Mouse (Mus musculus) intestine, embryonic 15.5 days (tissue): ENCODE measurements around the gene Junb. TPM values are rescaled to one million over a fixed set of nuclear protein-coding genes. Genes with fewer than 3 reads are reported as not detected.

ENCODE experiments used
- ATAC-seq: fragments of 200-750 bp; cut with Nextera tagmentation; 2 replicates; pipeline ENCODE4 v1.8.0; 2017; ENCODE audit warnings: moderate TSS enrichment, moderate library complexity
- H3K27ac ChIP-seq: fragments of 300-500 bp; sonication (generic); 2 replicates; pipeline ENCODE4 v1.5.1; 2015; ENCODE audit warnings: mild to moderate bottlenecking, inconsistent platforms
- H3K27me3 ChIP-seq: fragments of 300-500 bp; sonication (generic); replicated peaks from 2 replicates; pipeline ENCODE4 v1.6.1; 2015; ENCODE audit warnings: inconsistent platforms
- H3K36me3 ChIP-seq: fragments of 300-500 bp; sonication (generic); 2 replicates; pipeline ENCODE4 v1.6.1; 2015; ENCODE audit warnings: inconsistent platforms
- H3K4me1 ChIP-seq: fragments of 300-500 bp; sonication (generic); replicated peaks from 2 replicates; pipeline ENCODE4 v1.6.1; 2015; ENCODE audit warnings: inconsistent platforms
- H3K4me2 ChIP-seq: fragments of 300-500 bp; sonication (generic); replicated peaks from 2 replicates; pipeline ENCODE4 v1.6.1; 2015; ENCODE audit warnings: mild to moderate bottlenecking, inconsistent platforms
- H3K4me3 ChIP-seq: fragments of 300-500 bp; sonication (generic); replicated peaks from 2 replicates; pipeline ENCODE4 v1.5.1; 2015; ENCODE audit warnings: inconsistent platforms
- H3K9ac ChIP-seq: fragments of 300-500 bp; sonication (generic); 2 replicates; pipeline ENCODE4 v1.6.1; 2015; ENCODE audit warnings: inconsistent platforms
- H3K9me3 ChIP-seq: fragments of 300-500 bp; sonication (generic); 2 replicates; pipeline ENCODE4 v1.6.1; 2016; ENCODE audit warnings: inconsistent platforms
- WGBS: fragments of 180-500 bp; shearing (Covaris S2); methylation state at CpG from one replicate; pipeline ENCODE4 v1.1.7; 2015; 5-methylcytosine and 5-hydroxymethylcytosine counted together
- polyA plus RNA-seq: library from polyadenylated mRNA; unstranded; fragments of >200 nt; fragmentation: Nextera tagmentation; extraction: Ambion mirVana; gene quantifications from 2 replicates; pipeline ENCODE4 v1.2.1, GENCODE M21; 2015

The Junb gene
- polyA plus RNA-seq, 1 experiment from 2014 or later = 30.7 TPM

GRCm38 (mm10) chr8:84966603-84967002 lies 11.9 kb downstream of the Junb start:
- ATAC-seq = 0 out of 2 replicates have a peak, but pooled peaks have one; percentile 0
- H3K4me1 ChIP-seq = peaks cover 27% of the 10 kb centered on the region
- peak overlapping the region; percentile 93 for H3K4me2 ChIP-seq
- no peak overlapping the region for H3K9ac ChIP-seq
- H3K9me3 ChIP-seq = no peaks in the 10 kb centered on the region
- H3K36me3 ChIP-seq = peaks cover 11% of the 10 kb centered on the region; the same call in 1 of the 2 replicates
- H3K27ac ChIP-seq = peak overlapping the region; percentile 25; the same call in 1 of the 2 replicates
- 25% methylated on average over 3 of the region's 3 CpGs for WGBS
- no peaks in the 10 kb centered on the region for H3K27me3 ChIP-seq
- no peak overlapping the region for H3K4me3 ChIP-seq

GRCm38 (mm10) chr8:84965731-84966291 lies 12.7 kb downstream of the Junb start:
- Histone ChIP-seq H3K27me3 (no peaks in the 10 kb centered on the region), H3K4me1 (peaks cover 22% of the 10 kb centered on the region), H3K4me2 (peak overlapping the region; percentile 93), H3K9ac (peak overlapping the region; percentile 69), H3K36me3 (0 out of 2 replicates have a peak, but pooled peaks cover 3% of the 10 kb centered on the region), H3K9me3 (no peaks in the 10 kb centered on the region), H3K4me3 (peak overlapping the region; percentile 74), H3K27ac (peak overlapping the region; percentile 83)
- under 1% methylated on average over 41 of the region's 41 CpGs for WGBS
- peak; percentile 89 for ATAC-seq

GRCm38 (mm10) chr8:84963952-84964351 lies 14.6 kb downstream of the Junb start:
- peaks cover 18% of the 10 kb centered on the region for H3K4me1 ChIP-seq
- 82% methylated on average over 4 of the region's 4 CpGs for WGBS
- 0 out of 2 replicates have a peak, but pooled peaks cover 11% of the 10 kb centered on the region for H3K36me3 ChIP-seq
- H3K4me3 ChIP-seq = no peak overlapping the region
- no peak overlapping the region for H3K9ac ChIP-seq
- H3K27ac ChIP-seq = no peak overlapping the region
- no peaks in the 10 kb centered on the region for H3K27me3 ChIP-seq
- ATAC-seq = no peak
- H3K4me2 ChIP-seq = no peak overlapping the region
- H3K9me3 ChIP-seq = no peaks in the 10 kb centered on the region

- no peak for ATAC-seq
- 90% methylated on average over 7 of the region's 7 CpGs for WGBS
- H3K27ac ChIP-seq = no peak overlapping the region
- no peak overlapping the region for H3K4me2 ChIP-seq
- peaks cover 16% of the 10 kb centered on the region; the same call in 1 of the 2 replicates for H3K36me3 ChIP-seq
- H3K9me3 ChIP-seq = no peaks in the 10 kb centered on the region
- no peak overlapping the region for H3K9ac ChIP-seq
- H3K27me3 ChIP-seq = no peaks in the 10 kb centered on the region
- H3K4me3 ChIP-seq = no peak overlapping the region
- H3K4me1 ChIP-seq = peaks cover under 1% of the 10 kb centered on the region; the same call in 1 of the 2 replicates
These were observed 18.7 kb downstream of the Junb start for GRCm38 (mm10) chr8:84959811-84960210.

GRCm38 (mm10) chr8:84956768-84957167 lies 21.8 kb downstream of the Junb start:
- WGBS = 45% methylated on average over 2 of the region's 2 CpGs

GRCm38 (mm10) chr8:84952612-84953255 lies 25.8 kb downstream of the Junb start:
- H3K4me3 ChIP-seq = peak overlapping the region; percentile 10; the same call in 1 of the 2 replicates
- peak; percentile 71 for ATAC-seq
- H3K4me2 ChIP-seq = peak overlapping the region; percentile 49
- H3K36me3 ChIP-seq = no peaks in the 10 kb centered on the region; the same call in 1 of the 2 replicates
- H3K27ac ChIP-seq = no peak overlapping the region
- no peaks in the 10 kb centered on the region for H3K9me3 ChIP-seq
- 6% methylated on average over 18 of the region's 18 CpGs for WGBS
- H3K27me3 ChIP-seq = peaks cover 27% of the 10 kb centered on the region
- H3K9ac ChIP-seq = no peak overlapping the region
- H3K4me1 ChIP-seq = 0 out of 2 replicates have a peak, but pooled peaks cover 5% of the 10 kb centered on the region

More at GRCm38 (mm10) chr8:84956768-84957167, 21.8 kb downstream of the Junb start:
- 0 out of 2 replicates have a peak, but pooled peaks cover 5% of the 10 kb centered on the region for H3K4me1 ChIP-seq
- H3K9me3 ChIP-seq = no peaks in the 10 kb centered on the region
- H3K4me3 ChIP-seq = no peak overlapping the region
- no peak for ATAC-seq
- 0 out of 2 replicates have a peak, but pooled peaks cover 4% of the 10 kb centered on the region for H3K27me3 ChIP-seq
- H3K4me2 ChIP-seq = no peak overlapping the region
- H3K9ac ChIP-seq = no peak overlapping the region
- peaks cover 15% of the 10 kb centered on the region; the same call in 1 of the 2 replicates for H3K36me3 ChIP-seq
- no peak overlapping the region for H3K27ac ChIP-seq

GRCm38 (mm10) chr8:84949753-84950152 lies 28.8 kb downstream of the Junb start:
- ATAC-seq = no peak
- H3K27me3 ChIP-seq = peaks cover 53% of the 10 kb centered on the region
- 24% methylated on average over 12 of the region's 12 CpGs for WGBS

GRCm38 (mm10) chr8:84947241-84947545 lies 31.3 kb downstream of the Junb start:
- Histone ChIP-seq H3K9me3 (no peaks in the 10 kb centered on the region), H3K36me3 (no peaks in the 10 kb centered on the region), H3K4me2 (no peak overlapping the region), H3K27me3 (peaks cover 61% of the 10 kb centered on the region), H3K4me3 (no peak overlapping the region), H3K9ac (no peak overlapping the region), H3K4me1 (peaks cover 21% of the 10 kb centered on the region), H3K27ac (no peak overlapping the region)
- peak; percentile 24; the same call in 1 of the 2 replicates for ATAC-seq
- WGBS = 16% methylated on average over 9 of the region's 9 CpGs

More at GRCm38 (mm10) chr8:84949753-84950152, 28.8 kb downstream of the Junb start:
- H3K27ac ChIP-seq = no peak overlapping the region
- H3K9me3 ChIP-seq = no peaks in the 10 kb centered on the region
- no peak overlapping the region for H3K4me3 ChIP-seq
- peaks cover 21% of the 10 kb centered on the region for H3K4me1 ChIP-seq
- no peak overlapping the region for H3K9ac ChIP-seq
- no peak overlapping the region for H3K4me2 ChIP-seq
- no peaks in the 10 kb centered on the region for H3K36me3 ChIP-seq

- Histone ChIP-seq H3K4me2 (peak within 1 kb of the TSS; percentile 74), H3K4me3 (peak within 1 kb of the TSS; percentile 39), H3K9ac (no peak within 1 kb of the TSS), H3K9me3 (no peaks in the 10 kb centered on the region), H3K27me3 (peaks cover 65% of the 10 kb centered on the region), H3K27ac (no peak within 1 kb of the TSS), H3K4me1 (peaks cover 21% of the 10 kb centered on the region), H3K36me3 (no peaks in the 10 kb centered on the region)
- 0 out of 2 replicates have a peak, but pooled peaks have one; percentile 26 for ATAC-seq
- 14% methylated on average over 17 of the region's 17 CpGs for WGBS
These were observed 31.8 kb downstream of the Junb start, which contains the start of gene Rtbdn for GRCm38 (mm10) chr8:84946528-84947240. TSS of gene Rtbdn (plus strand) at chr8:84946991.

GRCm38 (mm10) chr8:84945633-84946527 lies 32.6 kb downstream of the Junb start:
- Histone ChIP-seq H3K36me3 (no peaks in the 10 kb centered on the region), H3K4me3 (peak overlapping the region; percentile 39), H3K4me1 (peaks cover 21% of the 10 kb centered on the region), H3K27me3 (peaks cover 59% of the 10 kb centered on the region), H3K9me3 (no peaks in the 10 kb centered on the region), H3K9ac (no peak overlapping the region), H3K27ac (no peak overlapping the region), H3K4me2 (peak overlapping the region; percentile 74)
- WGBS = 1% methylated on average over 51 of the region's 67 CpGs
- peak; percentile 44 for ATAC-seq

GRCm38 (mm10) chr8:84945235-84945632 lies 33.3 kb downstream of the Junb start:
- Histone ChIP-seq H3K9ac (no peak overlapping the region), H3K9me3 (no peaks in the 10 kb centered on the region), H3K27ac (no peak overlapping the region), H3K4me3 (no peak overlapping the region), H3K36me3 (no peaks in the 10 kb centered on the region), H3K4me1 (peaks cover 21% of the 10 kb centered on the region), H3K4me2 (peak overlapping the region; percentile 74; the same call in 1 of the 2 replicates), H3K27me3 (peaks cover 53% of the 10 kb centered on the region)
- WGBS = 3% methylated on average over 11 of the region's 11 CpGs
- ATAC-seq = peak; percentile 27; the same call in 1 of the 2 replicates
